Mouse (Mus musculus): ENCODE results near the gene Cfap161. TPM values are rescaled to one million over a fixed set of nuclear protein-coding genes. Genes with fewer than 3 reads are reported as not detected.

Gene Cfap161
- polyA plus RNA-seq, 1 experiment: not detected

DNA sequence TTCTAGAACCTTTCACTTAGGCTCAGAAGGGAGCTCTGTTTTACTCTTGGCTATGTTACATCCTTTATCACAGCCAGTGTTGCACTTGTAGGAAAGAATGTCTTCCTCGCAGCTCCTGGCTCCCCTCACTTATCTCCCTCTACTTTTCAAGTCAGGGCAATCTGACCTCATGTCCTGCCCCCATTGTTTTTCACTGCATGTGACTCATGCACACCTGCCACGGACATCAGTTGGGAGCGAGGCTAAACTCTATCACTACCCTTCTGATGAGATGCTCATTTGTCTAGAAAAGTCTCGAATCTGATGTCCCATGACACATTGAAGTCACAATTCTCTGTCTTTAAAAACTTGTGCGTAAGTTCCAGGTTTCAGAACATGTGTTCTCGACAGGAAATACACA, 12.3 kb upstream of the Cfap161 start:
- Histone ChIP-seq H3K4me3 (ENCODE audit: insufficient read depth, low read length) (no peak overlapping the region), H3K27ac (ENCODE audit: insufficient read depth, low read depth, low read length) (no peak overlapping the region), H3K4me1 (ENCODE audit: control insufficient read depth, insufficient read depth, low read length) (peaks cover 29% of the 10 kb centered on the region)
- TF ChIP-seq POLR2A (IDR thresholded peaks at IDR 0.05; ENCODE audit: borderline replicate concordance, low read depth, low read length): no peak
- TF ChIP-seq CTCF (IDR thresholded peaks at IDR 0.05; ENCODE audit: low read depth, low read length): no peak

DNA sequence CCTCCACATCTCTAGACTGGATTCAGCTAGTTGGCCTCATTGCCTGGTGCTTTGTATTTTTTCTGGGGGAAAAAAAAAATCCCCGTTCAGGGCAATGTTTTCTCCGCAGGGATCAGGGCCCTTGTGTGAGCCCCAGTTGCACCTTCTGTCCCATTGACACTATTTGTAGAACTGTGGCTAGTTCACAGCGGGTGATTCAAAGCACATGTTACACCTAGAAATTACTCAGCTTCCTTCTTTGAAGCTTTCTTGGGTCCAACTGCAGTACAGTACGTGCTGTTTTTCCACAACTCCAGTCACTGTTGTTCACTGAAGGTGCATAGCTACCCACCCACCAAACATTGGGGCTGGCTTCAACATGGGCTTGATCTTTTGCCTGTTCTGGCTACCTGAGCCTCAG, 9.1 kb upstream of the Cfap161 start:
- Histone ChIP-seq H3K4me1 (ENCODE audit: control insufficient read depth, insufficient read depth, low read length) (peaks cover 10% of the 10 kb centered on the region), H3K27ac (ENCODE audit: insufficient read depth, low read depth, low read length) (no peak overlapping the region), H3K4me3 (ENCODE audit: insufficient read depth, low read length) (no peak overlapping the region)
- no peak for TF ChIP-seq CTCF (IDR thresholded peaks at IDR 0.05; ENCODE audit: low read depth, low read length)
- no peak for TF ChIP-seq POLR2A (IDR thresholded peaks at IDR 0.05; ENCODE audit: borderline replicate concordance, low read depth, low read length)

DNA sequence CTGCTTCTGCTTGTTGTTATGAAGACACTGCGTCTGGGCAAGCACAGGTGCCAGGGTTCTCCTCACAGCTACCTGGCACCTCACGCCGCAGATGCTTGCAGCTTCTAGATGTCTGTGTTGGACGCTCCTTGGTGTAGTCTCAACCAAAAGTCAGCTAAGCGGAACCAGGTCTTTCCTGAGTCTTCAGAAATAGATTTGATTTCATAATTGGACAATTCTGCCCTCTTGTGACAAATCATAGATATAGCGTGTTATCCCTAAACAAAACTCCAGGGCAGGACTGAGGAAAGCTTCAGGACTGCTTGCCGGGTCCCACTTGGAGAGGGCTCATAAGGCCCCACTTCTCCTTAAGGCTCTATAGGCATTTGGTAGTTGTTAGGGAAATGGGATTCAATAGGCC, 7.8 kb upstream of the Cfap161 start:
- TF ChIP-seq CTCF (IDR thresholded peaks at IDR 0.05; ENCODE audit: low read depth, low read length) (peak; percentile 32; the same call in 1 of the 2 replicates), POLR2A (IDR thresholded peaks at IDR 0.05; ENCODE audit: borderline replicate concordance, low read depth, low read length) (no peak)
- H3K4me1 ChIP-seq (ENCODE audit: control insufficient read depth, insufficient read depth, low read length): peaks cover 10% of the 10 kb centered on the region
- peak overlapping the region; percentile 79 for H3K27ac ChIP-seq (ENCODE audit: insufficient read depth, low read depth, low read length)
- H3K4me3 ChIP-seq (ENCODE audit: insufficient read depth, low read length): peak overlapping the region; percentile 39

DNA sequence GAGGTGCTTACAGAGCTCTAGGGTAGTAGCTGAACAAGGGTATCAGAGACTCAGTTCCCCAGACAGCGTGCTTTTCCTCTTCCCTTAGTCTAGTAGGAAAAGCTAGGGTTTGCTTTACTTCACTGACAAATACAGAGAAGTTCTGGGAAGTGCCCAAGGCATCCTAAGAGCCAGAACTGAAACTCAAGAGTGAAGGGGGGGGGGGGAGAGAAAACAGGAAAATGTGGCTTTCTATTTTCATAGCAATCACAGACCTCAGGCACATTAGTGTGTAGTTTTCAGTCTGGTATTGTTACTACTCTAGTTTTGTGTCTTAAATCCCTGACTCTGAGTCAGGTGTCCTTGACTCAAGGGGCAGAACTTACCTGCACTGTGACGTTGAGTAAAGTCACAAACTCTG, 7.3 kb upstream of the Cfap161 start:
- Histone ChIP-seq H3K27ac (ENCODE audit: insufficient read depth, low read depth, low read length) (peak overlapping the region; percentile 79), H3K4me1 (ENCODE audit: control insufficient read depth, insufficient read depth, low read length) (peaks cover 10% of the 10 kb centered on the region)
- TF ChIP-seq POLR2A (IDR thresholded peaks at IDR 0.05; ENCODE audit: borderline replicate concordance, low read depth, low read length) (no peak), CTCF (IDR thresholded peaks at IDR 0.05; ENCODE audit: low read depth, low read length) (no peak)

DNA sequence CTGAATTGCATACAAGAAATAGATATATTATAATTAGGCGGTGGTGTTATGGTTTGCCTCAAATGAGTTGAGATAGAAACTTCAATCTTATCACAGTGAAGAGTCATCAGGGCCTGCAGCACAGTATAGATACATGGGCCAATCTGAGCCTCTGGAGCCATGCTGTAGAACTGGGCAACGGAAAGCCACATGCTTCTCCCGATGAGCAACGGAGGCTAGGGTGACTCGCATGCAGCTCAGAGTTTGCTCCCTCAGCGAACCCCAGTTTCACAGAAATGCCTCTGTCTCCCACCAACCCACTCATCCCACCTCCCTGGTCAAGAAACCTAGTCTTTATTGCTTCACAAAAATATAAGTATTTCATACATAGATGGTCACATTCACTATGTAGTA, 6.8 kb upstream of the Cfap161 start:
- H3K4me1 ChIP-seq (ENCODE audit: control insufficient read depth, insufficient read depth, low read length): peaks cover 10% of the 10 kb centered on the region
- H3K27ac ChIP-seq (ENCODE audit: insufficient read depth, low read depth, low read length): 0 out of 2 replicates have a peak overlapping the region, but pooled peaks have one; percentile 24
- no peak for TF ChIP-seq CTCF (IDR thresholded peaks at IDR 0.05; ENCODE audit: low read depth, low read length)
- no peak for TF ChIP-seq POLR2A (IDR thresholded peaks at IDR 0.05; ENCODE audit: borderline replicate concordance, low read depth, low read length)
- H3K4me3 ChIP-seq (ENCODE audit: insufficient read depth, low read length): no peak overlapping the region

More for the DNA sequence above, 7.3 kb upstream of the Cfap161 start:
- H3K4me3 ChIP-seq (ENCODE audit: insufficient read depth, low read length): peak overlapping the region; percentile 39

DNA sequence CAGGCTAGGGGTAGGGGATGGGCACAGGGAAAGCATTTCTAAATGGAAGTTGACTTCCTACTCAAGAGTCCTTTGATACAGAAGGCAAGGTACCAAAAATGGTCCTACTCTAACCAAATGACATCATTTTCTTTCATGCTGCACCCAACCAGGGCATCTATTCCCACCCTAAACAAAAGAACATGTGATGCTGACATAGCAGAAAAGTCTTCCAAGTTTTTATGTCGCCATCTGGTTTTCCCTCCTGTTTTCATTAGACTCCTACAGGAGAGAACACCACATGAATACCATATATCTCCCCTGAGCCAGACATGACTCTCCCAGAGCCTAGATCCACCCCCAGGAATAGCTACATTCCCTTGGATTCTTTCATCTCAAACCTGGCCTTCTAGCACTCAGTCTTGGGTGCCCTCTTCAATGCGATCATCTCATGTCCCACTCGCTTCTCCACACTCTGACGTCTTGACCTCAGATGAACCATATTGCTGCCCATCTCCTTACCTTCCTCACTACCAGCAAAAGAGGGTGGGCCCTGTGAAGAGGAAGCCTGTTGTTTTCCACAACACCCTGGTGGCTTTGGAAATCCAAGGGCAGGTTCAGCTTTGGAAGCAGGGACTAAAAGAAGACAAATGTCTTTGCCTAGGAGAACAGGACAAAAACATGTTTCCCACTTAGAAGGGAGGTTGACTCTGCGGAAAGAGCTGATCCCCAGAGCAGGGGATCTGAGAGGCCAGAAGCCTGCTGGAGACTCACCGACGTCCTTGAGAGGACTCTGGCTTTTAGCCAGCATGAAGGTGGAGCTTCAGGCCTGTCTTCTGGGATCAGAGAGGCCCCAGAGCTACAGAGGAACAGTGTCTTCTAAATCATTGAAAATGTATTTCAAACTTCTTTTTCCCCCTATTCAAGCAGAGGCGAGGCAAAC, 6.1 kb upstream of the Cfap161 start:
- H3K27ac ChIP-seq (ENCODE audit: insufficient read depth, low read depth, low read length): no peak overlapping the region
- TF ChIP-seq CTCF (IDR thresholded peaks at IDR 0.05; ENCODE audit: low read depth, low read length): no peak
- no peak for TF ChIP-seq POLR2A (IDR thresholded peaks at IDR 0.05; ENCODE audit: borderline replicate concordance, low read depth, low read length)
- no peak overlapping the region for H3K4me3 ChIP-seq (ENCODE audit: insufficient read depth, low read length)
- peaks cover 10% of the 10 kb centered on the region for H3K4me1 ChIP-seq (ENCODE audit: control insufficient read depth, insufficient read depth, low read length)

DNA sequence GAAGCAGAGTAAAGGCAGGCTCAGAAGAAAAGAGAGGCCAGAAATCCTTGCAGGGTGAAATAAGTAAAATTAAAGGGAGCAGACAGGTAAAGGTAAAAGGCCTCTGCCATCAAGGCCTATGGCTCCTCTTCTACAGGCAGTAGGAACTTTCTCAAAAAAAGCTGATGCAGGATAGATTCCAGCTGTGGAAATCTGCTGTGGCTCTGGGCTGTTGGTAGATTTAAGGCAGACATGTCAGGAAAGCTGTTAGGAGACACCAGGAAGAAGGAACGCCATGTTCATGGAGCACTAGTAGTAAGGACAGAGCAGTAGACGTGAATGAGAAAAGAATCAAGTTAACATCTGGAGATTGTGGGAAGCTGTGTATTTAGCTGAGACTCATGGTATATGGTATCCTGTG, 5.4 kb upstream of the Cfap161 start:
- no peak overlapping the region for H3K27ac ChIP-seq (ENCODE audit: insufficient read depth, low read depth, low read length)
- no peak overlapping the region for H3K4me3 ChIP-seq (ENCODE audit: insufficient read depth, low read length)
- TF ChIP-seq POLR2A (IDR thresholded peaks at IDR 0.05; ENCODE audit: borderline replicate concordance, low read depth, low read length) (no peak), CTCF (IDR thresholded peaks at IDR 0.05; ENCODE audit: low read depth, low read length) (no peak)
- peaks cover 10% of the 10 kb centered on the region for H3K4me1 ChIP-seq (ENCODE audit: control insufficient read depth, insufficient read depth, low read length)

DNA sequence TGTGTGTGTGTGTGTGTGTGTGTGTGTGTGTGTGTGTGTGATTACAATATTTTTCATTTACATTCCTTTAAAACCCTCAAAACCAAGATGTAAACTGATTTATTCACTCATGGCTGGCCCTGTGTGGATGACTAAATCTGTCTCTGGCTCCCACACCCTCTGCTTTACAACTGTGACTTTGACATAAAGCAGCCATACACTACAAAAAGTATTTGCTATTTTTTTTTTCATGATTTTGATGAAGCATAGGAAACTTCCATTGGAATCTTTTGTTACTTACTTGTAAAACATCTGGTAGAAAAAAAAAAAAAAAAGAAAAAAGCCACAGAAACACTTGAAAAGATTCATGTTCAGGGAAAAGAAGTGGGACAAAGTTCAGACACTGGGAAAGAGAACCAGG, 3.3 kb upstream of the Cfap161 start:
- Histone ChIP-seq H3K27ac (ENCODE audit: insufficient read depth, low read depth, low read length) (no peak overlapping the region), H3K4me3 (ENCODE audit: insufficient read depth, low read length) (no peak overlapping the region), H3K4me1 (ENCODE audit: control insufficient read depth, insufficient read depth, low read length) (peaks cover 10% of the 10 kb centered on the region)
- TF ChIP-seq POLR2A (IDR thresholded peaks at IDR 0.05; ENCODE audit: borderline replicate concordance, low read depth, low read length) (no peak), CTCF (IDR thresholded peaks at IDR 0.05; ENCODE audit: low read depth, low read length) (no peak)

DNA sequence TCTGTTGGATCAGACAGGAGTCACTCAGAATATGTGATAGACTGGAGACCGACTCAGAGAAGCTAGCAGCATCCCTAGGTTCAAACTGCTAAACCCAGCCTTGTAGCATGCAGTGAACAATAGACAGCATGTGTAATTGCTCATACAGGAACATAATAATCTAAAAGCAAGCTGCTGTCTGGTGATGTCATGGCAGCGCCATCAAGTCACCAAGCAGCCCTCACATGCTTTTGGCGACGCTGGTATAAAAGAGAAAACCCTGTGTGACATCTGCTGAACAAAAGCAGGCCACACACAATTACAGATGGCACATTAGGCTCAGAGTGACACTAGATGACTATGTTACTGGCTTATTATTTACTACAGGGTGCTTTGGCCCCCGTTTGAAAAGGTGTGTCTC, 1.5 kb upstream of the Cfap161 start:
- Histone ChIP-seq H3K4me1 (ENCODE audit: control insufficient read depth, insufficient read depth, low read length) (no peaks in the 10 kb centered on the region), H3K4me3 (ENCODE audit: insufficient read depth, low read length) (no peak overlapping the region), H3K27ac (ENCODE audit: insufficient read depth, low read depth, low read length) (no peak overlapping the region)
- TF ChIP-seq CTCF (IDR thresholded peaks at IDR 0.05; ENCODE audit: low read depth, low read length) (no peak), POLR2A (IDR thresholded peaks at IDR 0.05; ENCODE audit: borderline replicate concordance, low read depth, low read length) (no peak)

DNA sequence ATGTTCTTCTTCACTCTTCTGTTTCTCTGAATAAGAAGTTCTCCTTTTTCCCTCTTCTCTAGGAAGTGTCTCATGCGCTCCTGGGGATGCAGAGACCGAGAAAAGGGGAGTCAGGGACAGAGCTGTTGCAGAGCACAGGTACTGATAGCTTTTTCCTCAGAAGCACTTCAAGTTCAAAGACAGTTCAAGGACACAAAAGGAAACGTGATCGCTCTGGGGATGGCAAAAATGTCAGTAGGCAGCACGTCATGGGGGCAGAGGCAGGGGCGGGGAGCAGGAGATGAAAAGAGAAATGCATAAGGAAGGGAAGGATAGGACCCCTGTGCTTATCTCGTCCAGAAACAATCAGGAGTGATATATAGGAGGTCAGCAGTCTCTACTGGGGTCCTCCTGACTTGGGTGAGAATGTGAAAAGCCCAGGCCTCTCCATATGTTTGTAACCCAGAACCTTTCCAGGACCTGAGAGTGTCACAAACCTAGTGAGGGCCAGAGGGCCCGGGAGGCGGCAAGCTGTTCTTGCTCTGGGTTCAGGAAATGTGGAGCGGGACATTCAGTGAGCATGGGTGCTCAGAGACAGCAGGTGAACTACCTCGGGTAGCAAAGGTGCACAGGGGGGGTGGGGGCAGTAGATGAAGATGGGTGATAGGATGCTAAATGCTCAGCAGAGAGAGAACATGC, 535 bp downstream of the Cfap161 start:
- TF ChIP-seq CTCF (IDR thresholded peaks at IDR 0.05; ENCODE audit: low read depth, low read length) (no peak), POLR2A (IDR thresholded peaks at IDR 0.05; ENCODE audit: borderline replicate concordance, low read depth, low read length) (no peak)
- Histone ChIP-seq H3K4me1 (ENCODE audit: control insufficient read depth, insufficient read depth, low read length) (no peaks in the 10 kb centered on the region), H3K4me3 (ENCODE audit: insufficient read depth, low read length) (no peak overlapping the region), H3K27ac (ENCODE audit: insufficient read depth, low read depth, low read length) (no peak overlapping the region)
